Mouse (Mus musculus): Measurements from ENCODE around the gene Dock8.

Gene Dock8

DNA sequence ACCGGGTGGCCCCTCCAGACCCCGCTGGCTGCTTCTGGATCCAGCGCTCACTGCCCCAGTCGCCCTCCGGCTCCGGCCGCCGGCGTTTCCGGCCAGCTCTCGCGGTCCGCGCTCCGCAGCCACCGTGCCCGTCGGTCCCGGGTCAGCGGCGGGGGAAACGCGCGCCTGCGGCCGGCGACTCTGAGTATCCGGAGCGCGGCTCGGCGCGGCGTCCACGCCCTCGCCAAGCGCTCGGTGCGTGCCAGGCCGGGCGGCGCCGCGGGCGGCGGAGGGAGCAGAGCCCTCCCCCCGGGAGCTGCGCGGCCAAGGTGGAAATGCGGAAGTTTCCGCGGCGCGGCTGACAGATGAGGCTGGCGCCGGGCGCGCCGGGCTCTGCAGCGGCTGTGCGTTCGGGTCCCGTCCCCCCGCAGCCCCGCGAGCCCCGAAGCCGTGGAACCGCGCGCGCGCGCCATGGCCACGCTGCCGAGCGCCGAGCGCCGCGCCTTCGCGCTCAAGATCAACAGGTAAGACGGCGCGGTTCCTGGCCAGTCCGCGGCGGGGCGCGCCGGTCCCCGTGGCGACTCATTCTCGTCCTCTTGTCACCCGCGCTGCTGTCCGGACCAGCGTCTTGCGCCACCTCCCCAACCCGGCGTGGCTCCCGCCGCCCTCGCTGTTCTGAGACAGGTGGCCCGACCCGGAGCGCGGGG lies at the start of gene Dock8:
TSS of gene Dock8 (plus strand) at position 334 of the 686 bp plus-strand sequence.
- no peak for DNase-seq (ENCODE audit: low read depth, low spot score)

DNA sequence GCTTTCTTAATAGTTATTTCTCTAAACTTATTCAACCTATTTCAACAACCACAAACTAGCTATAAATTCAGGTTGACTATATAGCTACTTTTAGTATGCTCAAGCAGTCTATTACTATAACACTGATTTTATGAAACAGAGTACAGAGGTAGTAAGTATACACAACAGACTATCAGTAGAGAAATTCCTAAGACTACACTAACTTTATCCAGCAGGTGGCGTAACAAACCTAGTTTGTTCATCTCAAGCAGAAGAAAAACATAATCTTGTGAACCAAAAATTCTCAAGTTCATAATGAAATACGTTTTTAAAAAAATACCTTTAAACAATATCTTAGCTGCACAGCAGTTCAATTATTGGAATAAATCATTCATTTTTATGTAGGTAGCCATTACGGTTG lies 40.8 kb upstream of the Dock8 start:
- DNase-seq (ENCODE audit: low read depth, low spot score), result peak; percentile 55

- DNase-seq (ENCODE audit: low read depth, low spot score), result peak; percentile 98
Measured at GRCm38 (mm10) chr19:24961172-24961962, 38.0 kb upstream of the Dock8 start, which contains the start of gene Cbwd1. Cbwd1 (minus strand) TSS chr19:24961610.

- DNase-seq (ENCODE audit: low read depth, low spot score), result no peak
Measured at GRCm38 (mm10) chr19:24966203-24966602, 33.1 kb upstream of the Dock8 start.

DNA sequence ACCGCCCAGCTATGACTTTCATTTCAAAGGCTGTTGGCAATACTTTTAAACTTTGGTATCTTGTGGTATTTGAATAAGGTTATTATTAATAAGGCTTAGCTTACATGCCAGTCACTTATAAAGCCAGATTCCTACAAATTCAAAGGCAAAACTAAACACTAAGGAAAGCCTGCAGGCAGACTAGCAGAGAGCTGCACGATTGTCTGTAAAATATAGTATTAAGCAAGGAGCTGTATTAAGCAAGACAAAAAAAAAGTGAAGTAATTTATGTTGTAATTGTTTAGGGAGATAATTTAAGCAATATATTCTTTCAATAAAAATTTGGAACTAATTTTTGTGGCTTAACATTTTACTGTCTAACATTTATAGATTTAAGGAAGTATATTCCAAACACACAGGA lies 32.4 kb upstream of the Dock8 start:
- DNase-seq (ENCODE audit: low read depth, low spot score), result no peak

DNA sequence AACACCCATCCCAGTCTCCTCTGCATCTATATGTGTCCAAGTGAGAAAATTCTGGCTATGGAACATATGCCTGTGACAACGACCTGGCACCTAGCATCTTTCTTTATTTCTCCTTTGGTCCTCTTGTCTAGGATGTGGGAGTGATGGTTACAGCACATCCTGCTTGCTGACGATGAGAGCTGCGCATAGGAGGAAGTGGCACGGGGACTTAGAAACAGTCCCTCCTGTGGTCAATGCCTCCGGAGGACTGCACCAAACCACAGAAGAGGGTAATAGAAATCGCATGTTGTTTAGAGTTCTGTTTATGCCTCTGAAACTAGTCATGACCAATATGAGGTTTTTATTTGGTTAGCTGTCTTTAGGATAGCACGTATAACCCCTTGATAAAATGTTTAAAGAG lies 28.0 kb upstream of the Dock8 start:
- DNase-seq (ENCODE audit: low read depth, low spot score), result no peak

GRCm38 (mm10) chr19:24972701-24973390 lies 26.5 kb upstream of the Dock8 start:
- DNase-seq (ENCODE audit: low read depth, low spot score), result no peak

- no peak for DNase-seq (ENCODE audit: low read depth, low spot score)
Measured at GRCm38 (mm10) chr19:24977991-24978390, 21.3 kb upstream of the Dock8 start.

- DNase-seq (ENCODE audit: low read depth, low spot score), result no peak
Measured at GRCm38 (mm10) chr19:24978852-24979842, 20.2 kb upstream of the Dock8 start.

DNA sequence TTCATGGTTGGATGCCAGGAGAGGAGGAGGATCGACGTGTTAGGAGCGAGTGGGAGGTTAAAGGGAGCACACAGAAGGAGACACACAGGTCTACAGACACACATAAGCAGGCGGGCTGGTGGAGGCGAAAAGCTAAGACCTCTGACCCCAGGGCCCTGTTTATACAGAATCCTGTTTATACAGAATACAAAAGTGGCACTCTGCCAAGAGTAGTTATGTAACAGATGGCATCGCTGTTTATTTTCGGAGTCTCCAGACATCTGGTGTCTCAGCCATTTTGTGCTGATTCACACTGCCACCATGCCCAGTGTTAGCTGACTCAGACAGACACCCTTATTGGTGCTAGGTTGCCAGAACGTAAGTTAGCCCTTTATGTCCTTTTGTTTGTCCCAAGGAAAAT lies 18.0 kb upstream of the Dock8 start:
- DNase-seq (ENCODE audit: low read depth, low spot score), result peak; percentile 35

DNA sequence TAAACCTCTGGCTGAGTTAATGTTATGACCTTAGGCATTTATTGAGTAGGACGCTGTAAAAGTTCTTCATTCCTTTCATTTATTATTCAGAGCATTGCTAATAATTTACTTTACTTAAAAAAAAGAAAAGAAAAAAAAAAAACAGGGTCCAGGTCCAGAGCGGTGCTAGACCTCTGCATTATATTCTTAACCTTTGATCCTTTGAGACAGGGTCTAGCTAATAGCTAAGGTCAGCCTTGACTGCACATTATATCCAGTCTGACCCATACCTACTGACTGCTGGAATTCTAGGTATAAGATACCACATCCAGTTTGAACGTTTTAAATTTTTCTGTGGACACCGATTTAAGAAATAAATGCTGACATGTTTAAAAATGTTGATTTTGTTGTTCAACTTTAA lies 16.3 kb upstream of the Dock8 start:
- DNase-seq (ENCODE audit: low read depth, low spot score), result no peak

DNA sequence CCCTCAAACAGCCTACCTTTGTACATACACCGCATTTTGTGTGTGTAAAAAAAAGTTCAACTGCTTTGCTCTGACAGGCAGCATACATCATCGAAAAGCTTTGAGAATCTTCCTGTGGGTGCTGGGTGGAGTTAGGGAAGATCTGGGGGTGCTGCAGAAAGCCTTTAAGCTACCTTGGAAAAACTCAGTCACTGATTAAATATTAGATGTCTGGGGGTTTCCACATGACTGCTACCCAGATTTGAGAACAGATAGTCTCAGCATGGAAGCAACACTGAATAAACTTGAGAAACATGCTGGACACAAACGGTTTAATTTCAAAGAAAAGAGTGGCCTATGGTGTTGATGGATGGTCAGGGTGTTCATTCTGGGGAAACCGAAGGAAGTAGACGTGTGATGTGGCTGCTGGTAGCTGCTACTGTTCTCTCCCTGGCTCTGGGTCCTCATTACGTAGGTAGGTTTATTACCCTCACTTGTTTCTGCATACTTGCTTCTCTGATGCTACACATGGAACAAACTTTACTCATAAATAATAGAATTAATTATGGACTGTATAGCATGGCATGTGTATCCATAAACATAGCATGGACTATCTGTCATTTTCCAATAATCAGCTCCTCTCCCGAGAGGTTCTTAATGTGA lies 15.4 kb upstream of the Dock8 start:
- no peak for DNase-seq (ENCODE audit: low read depth, low spot score)

DNA sequence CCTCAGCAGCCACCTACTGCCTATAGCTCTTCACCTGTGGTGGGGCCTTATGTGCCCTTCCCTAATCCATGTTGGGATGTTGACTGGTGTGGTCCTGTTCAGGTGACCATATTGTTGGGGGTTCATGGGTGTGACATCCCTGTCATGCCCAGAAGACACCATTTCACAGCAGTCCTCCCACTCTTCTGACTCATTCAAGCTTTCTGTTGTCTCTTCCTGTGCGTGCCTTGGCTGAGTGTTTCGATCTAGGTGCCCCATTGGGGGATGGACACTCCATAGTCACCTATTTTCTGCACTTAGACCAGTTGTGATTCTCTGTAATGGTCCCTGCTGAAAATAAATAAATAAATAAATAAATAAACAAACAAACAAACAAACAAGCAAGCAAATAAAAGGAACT lies 14.3 kb upstream of the Dock8 start:
- no peak for DNase-seq (ENCODE audit: low read depth, low spot score)

GRCm38 (mm10) chr19:24987355-24987754 lies 12.0 kb upstream of the Dock8 start:
- DNase-seq (ENCODE audit: low read depth, low spot score), result no peak

DNA sequence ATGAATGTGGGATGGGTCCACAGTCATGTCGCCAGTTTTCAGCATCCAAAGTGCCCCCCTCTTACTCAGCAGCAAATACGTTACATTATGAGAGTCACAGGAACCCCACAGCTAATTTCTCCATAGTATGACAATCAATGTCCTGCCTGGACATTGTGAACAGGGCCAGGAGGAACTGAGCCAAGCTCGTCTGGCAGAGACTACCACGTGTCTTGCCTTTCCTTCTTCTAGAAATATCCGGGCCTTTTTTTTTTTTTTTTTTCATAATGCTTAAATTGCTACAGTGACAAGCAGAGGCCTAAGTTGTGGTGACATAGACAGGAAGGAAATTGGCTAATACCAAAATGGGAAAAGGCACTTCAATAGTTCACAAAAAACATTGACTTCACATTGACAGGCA lies 10.5 kb upstream of the Dock8 start:
- no peak for DNase-seq (ENCODE audit: low read depth, low spot score)

DNA sequence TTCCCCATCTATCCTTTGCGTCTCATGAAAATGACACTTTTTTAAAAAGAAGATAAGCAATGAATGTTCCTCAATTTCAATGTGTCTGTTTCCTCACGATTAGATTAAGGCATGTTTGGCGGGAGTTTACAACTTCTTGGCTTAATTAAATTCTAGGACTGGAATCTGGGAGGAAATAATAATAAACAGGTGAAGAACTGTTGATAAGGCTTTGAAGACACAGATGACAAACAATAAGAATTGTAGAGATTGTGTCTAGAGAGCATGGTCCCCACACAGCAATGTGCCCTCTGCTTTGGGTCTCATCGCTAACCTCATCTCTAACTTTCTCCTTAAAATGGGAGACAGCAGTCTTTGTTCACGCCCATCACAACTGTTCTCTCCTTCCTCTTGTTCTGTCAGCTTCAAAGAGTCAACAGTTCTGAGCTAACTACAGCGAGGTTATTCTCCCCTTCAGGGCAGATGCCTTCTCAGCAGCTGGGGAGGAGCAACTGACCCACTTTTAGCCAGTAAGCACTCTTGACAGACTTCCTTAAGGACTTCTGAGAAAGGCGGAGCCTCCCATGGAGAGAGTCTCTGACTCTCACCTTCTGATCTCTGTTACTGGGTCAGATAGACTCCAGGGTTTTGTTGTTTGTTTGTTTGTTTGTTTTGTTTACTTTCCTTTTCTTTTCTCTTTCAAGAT lies 9.1 kb upstream of the Dock8 start:
- no peak for DNase-seq (ENCODE audit: low read depth, low spot score)

- no peak for DNase-seq (ENCODE audit: low read depth, low spot score)
Measured at GRCm38 (mm10) chr19:24993526-24993925, 5.8 kb upstream of the Dock8 start.

DNA sequence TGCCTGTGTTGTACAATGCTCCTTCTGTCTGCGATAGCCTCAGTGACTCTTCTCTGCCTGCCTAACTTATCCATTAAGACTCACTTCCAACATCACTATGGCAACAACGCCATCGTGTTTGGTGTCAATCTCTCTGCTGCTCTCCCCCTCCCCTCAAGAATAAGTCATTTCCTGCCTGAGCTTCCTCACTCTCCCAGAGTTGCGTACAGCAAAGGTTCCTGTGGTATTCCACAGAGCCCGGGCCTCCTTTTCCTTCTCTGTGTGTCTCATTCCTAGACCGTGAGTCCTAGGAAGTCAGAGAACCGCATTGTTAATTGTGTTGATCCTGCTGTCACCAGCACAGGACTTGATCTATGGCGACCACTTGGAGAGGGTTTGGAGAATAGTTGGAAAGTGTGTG lies 4.4 kb upstream of the Dock8 start:
- DNase-seq (ENCODE audit: low read depth, low spot score), result no peak

DNA sequence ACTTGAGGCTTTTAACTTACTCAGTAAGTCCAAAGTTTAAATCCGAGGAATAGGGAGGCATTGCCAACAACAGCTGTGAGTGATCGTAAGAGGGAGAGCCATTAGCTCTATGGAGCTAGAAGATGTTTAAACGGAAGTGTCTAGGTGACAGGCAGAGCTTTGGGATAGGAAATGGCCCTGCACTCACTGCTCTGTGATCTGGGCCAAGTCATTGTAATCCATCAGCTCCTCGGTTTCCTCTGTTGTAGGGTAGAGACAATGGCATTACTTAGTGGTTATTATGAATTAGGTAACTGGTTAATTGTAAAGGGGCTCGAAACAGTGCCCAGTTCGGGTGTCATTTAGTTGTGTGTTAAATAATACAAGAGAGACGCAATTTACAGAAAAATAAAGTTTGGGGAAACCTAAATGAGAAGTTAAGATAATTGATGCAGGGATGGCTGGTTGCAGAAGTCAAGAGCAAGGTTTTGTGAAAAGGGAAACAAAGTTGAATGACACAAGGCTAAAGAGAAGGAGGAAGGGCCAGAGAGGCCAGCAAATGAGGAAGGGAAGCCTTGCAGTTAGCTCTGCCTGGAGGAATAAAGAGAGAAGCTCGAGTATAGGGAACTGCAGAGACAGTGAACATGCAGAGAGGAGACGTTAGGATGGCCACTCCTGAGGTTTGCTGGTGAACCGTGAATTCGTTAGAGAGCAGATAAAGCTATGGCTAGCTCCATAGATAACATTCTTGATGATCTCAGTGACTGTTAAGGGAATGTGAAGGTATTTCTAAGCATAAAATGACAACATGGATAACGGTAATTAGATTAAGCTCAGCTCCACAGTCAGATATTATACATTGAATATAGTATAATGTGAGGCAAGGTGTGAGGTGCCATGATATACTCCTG lies 2.3 kb upstream of the Dock8 start:
- DNase-seq (ENCODE audit: low read depth, low spot score), result no peak
